12 mouse cellular contexts compared by ENCODE assay signal in genomic region chr1:137972620-137973350, GRCm38 (mm10).
DNase-seq lines count a peak whose midpoint lies in the region; ATAC-seq and TF ChIP-seq lines count a peak whose summit lies in the region.
"Had no signal": no experiment of that assay in that cellular context is flagged by ENCODE, and none has a peak within 500 bp of the region (broad histone marks: within the 10 kb centered on the region; RNA-seq: fewer than 3 reads in every experiment).

No protein-coding gene starts in this region.

- TF ChIP-seq POLR2A in embryonic fibroblast, embryonic 13.5 days (IDR thresholded peaks at IDR 0.05; ENCODE audit: low read depth, low read length) = no peak

- H3K9me3 ChIP-seq in limb, embryonic 12.5 days = no peaks in the 10 kb centered on the region
- H3K9me3 ChIP-seq in intestine, postnatal 0 days (ENCODE audit: control insufficient read depth) = no peaks in the 10 kb centered on the region
- H3K9me3 ChIP-seq: heart, embryonic 13.5 days had no signal

- H3K9ac ChIP-seq in limb, embryonic 12.5 days (replicated peaks) = no peak overlapping the region
- H3K9ac ChIP-seq in intestine, postnatal 0 days (ENCODE audit: low read depth, low read length) = no peak overlapping the region
- H3K9ac ChIP-seq: heart, embryonic 13.5 days; liver, postnatal 0 days had no signal

- peak overlapping the region; percentile 65 for H3K27ac ChIP-seq in embryonic fibroblast, embryonic 13.5 days (ENCODE audit: insufficient read depth, low read length)
- H3K27ac ChIP-seq in limb, embryonic 12.5 days = peak overlapping the region; percentile 79
- H3K27ac ChIP-seq in intestine, postnatal 0 days (ENCODE audit: low read depth, low read length) = no peak overlapping the region
- H3K27ac ChIP-seq: heart, embryonic 13.5 days had no signal

- H3K4me1 ChIP-seq in embryonic fibroblast, embryonic 13.5 days (ENCODE audit: control insufficient read depth, insufficient read depth, low read length) = no peaks in the 10 kb centered on the region
- H3K4me1 ChIP-seq in limb, embryonic 12.5 days (replicated peaks) = peaks cover 24% of the 10 kb centered on the region
- H3K4me1 ChIP-seq in intestine, postnatal 0 days (replicated peaks; ENCODE audit: control insufficient read depth, insufficient read depth, low read length) = no peaks in the 10 kb centered on the region

- peak; percentile 54 for ATAC-seq in limb, embryonic 12.5 days (ENCODE audit: insufficient number of reproducible peaks, insufficient read depth, low FRiP score, low TSS enrichment, low read depth)
- ATAC-seq in intestine, postnatal 0 days = no peak
- ATAC-seq: liver, postnatal 0 days had no signal

- DNase-seq in left cerebral cortex, adult 11 months (ENCODE audit: low spot score) = peak; percentile 26
- DNase-seq in left cerebral cortex, adult 18-20 months (ENCODE audit: low spot score in 2 of 2) = no peak
- DNase-seq in embryo, embryonic 10.5 days (ENCODE audit: low spot score) = peak; percentile 29
- no peak for DNase-seq in cerebellum, postnatal 14 days
- no peak for DNase-seq in gastrocnemius, adult 8-10 months (ENCODE audit: low spot score in 2 of 2)
- DNase-seq: adrenal gland, postnatal 25 days; kidney, adult 9 months; liver, postnatal 0 days had no signal

- H3K4me2 ChIP-seq in limb, embryonic 12.5 days = peak overlapping the region; percentile 4; the same call in 1 of the 2 replicates
- H3K4me2 ChIP-seq in intestine, postnatal 0 days (replicated peaks; ENCODE audit: low read depth) = no peak overlapping the region
- H3K4me2 ChIP-seq: heart, embryonic 13.5 days had no signal

- no peaks in the 10 kb centered on the region for H3K27me3 ChIP-seq in limb, embryonic 12.5 days
- no peaks in the 10 kb centered on the region for H3K27me3 ChIP-seq in intestine, postnatal 0 days (replicated peaks; ENCODE audit: control insufficient read depth, insufficient read depth, low read length)
- H3K27me3 ChIP-seq: heart, embryonic 13.5 days had no signal

- H3K36me3 ChIP-seq in limb, embryonic 12.5 days = peaks cover 9% of the 10 kb centered on the region; the same call in 1 of the 2 replicates
- no peaks in the 10 kb centered on the region for H3K36me3 ChIP-seq in intestine, postnatal 0 days (ENCODE audit: control insufficient read depth, insufficient read depth)

- no peak overlapping the region for H3K4me3 ChIP-seq in embryonic fibroblast, embryonic 13.5 days (ENCODE audit: insufficient read depth, low read length)
- H3K4me3 ChIP-seq in limb, embryonic 12.5 days (replicated peaks) = no peak overlapping the region
- H3K4me3 ChIP-seq in intestine, postnatal 0 days (ENCODE audit: low read depth, low read length) = no peak overlapping the region
- H3K4me3 ChIP-seq: heart, embryonic 13.5 days had no signal

- TF ChIP-seq CTCF in embryonic fibroblast, embryonic 13.5 days (IDR thresholded peaks at IDR 0.05; ENCODE audit: borderline replicate concordance, insufficient read depth, low read length) = no peak
- no peak for TF ChIP-seq CTCF in intestine, postnatal 0 days (IDR thresholded peaks at IDR 0.05; ENCODE audit: low read depth)

- WGBS in limb, embryonic 12.5 days = 39% methylated on average over 6 of the region's 6 CpGs
- WGBS in intestine, postnatal 0 days = 69% methylated on average over 6 of the region's 6 CpGs

Comparison
In these comparisons a context has a peak if more than half of its experiments do, and no peak if none do; other contexts are left out.
1. DNase-seq: peak in left cerebral cortex, adult 11 months (single experiment) and embryo, embryonic 10.5 days (single experiment); none in left cerebral cortex, adult 18-20 months (0 of 2), cerebellum, postnatal 14 days (0 of 2) and gastrocnemius, adult 8-10 months (0 of 2).